In the genomic region with DNA sequence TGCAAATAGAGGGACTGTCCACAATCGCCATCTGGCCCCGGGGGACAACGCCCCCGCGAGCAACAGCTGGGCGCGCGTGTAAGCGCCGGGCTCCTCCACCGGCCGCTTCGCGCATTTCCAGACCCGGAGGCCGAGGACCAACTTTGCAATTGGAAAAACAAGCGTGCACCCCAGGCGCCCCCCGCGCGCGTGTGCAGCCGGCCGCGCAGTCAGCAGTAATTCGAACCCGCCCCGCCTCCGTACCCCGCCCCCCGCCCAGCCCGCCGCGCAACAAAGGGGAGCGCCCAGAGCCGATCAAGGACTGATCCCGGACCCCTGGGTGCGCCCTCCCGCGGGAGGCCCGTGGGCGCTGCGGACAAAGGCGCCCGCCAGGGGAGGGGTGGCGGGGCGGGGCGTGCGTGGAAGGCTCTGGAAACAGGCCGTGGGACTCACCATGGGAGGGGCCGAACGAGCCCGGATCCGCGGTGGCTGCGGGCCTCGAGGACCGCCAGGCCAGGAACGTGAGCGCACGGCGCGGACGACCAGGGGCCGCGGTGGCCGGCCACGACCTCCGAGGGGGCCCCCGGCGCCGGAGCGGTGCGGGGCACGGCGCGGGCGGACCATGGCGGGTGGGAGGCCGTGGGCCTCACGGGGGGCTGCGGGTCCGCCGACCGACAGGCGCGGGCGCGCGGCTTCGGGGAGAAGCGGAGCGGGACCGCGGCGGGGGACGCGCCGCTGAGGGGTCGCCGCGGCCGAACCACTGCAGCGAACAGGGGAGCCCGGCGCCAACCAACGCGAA, we compare ENCODE assay signal across 8 mouse cellular contexts. TPM values are rescaled to one million over a fixed set of nuclear protein-coding genes. Genes with fewer than 3 reads are reported as not detected.
DNase-seq lines count a peak whose midpoint lies in the region; ATAC-seq and TF ChIP-seq lines count a peak whose summit lies in the region.

No protein-coding gene starts in this region.

- H3K4me1 ChIP-seq in forebrain, postnatal 0 days (ENCODE audit: insufficient read depth) = peaks cover 18% of the 10 kb centered on the region
- H3K4me1 ChIP-seq in hindbrain, embryonic 14.5 days (replicated peaks; ENCODE audit: control insufficient read depth, insufficient read depth, low read length) = peaks cover 37% of the 10 kb centered on the region
- H3K4me1 ChIP-seq in liver, embryonic 11.5 days (replicated peaks; ENCODE audit: control insufficient read depth, insufficient read depth, low read length) = peaks cover 36% of the 10 kb centered on the region

- under 1% methylated on average over 96 of the region's 108 CpGs for WGBS in forebrain, postnatal 0 days
- under 1% methylated on average over 94 of the region's 108 CpGs for WGBS in hindbrain, embryonic 14.5 days
- under 1% methylated on average over 102 of the region's 108 CpGs for WGBS in liver, embryonic 11.5 days

- peaks cover 17% of the 10 kb centered on the region for H3K36me3 ChIP-seq in forebrain, postnatal 0 days (ENCODE audit: insufficient read depth)
- H3K36me3 ChIP-seq in hindbrain, embryonic 14.5 days (replicated peaks; ENCODE audit: control insufficient read depth, insufficient read depth) = peaks cover 29% of the 10 kb centered on the region
- peaks cover 17% of the 10 kb centered on the region for H3K36me3 ChIP-seq in liver, embryonic 11.5 days (ENCODE audit: control insufficient read depth, insufficient read depth, low read length)

- peak; percentile 21; the same call in 1 of the 2 replicates for TF ChIP-seq CTCF in layer of hippocampus, adult 2 months (conservative IDR thresholded peaks at IDR 0.05)
- peak; percentile 29 for TF ChIP-seq CTCF in forebrain, postnatal 0 days (IDR thresholded peaks at IDR 0.05; ENCODE audit: low read depth)

- H3K27ac ChIP-seq in layer of hippocampus, adult 2 months = peak overlapping the region; percentile 99
- peak overlapping the region; percentile 96 for H3K27ac ChIP-seq in forebrain, postnatal 0 days (ENCODE audit: low read depth, low read length)
- peak overlapping the region; percentile 100 for H3K27ac ChIP-seq in hindbrain, embryonic 14.5 days
- peak overlapping the region; percentile 99 for H3K27ac ChIP-seq in liver, embryonic 11.5 days (ENCODE audit: low read depth, low read length)

- H3K9me3 ChIP-seq in forebrain, postnatal 0 days (ENCODE audit: low read length) = no peaks in the 10 kb centered on the region
- no peaks in the 10 kb centered on the region for H3K9me3 ChIP-seq in hindbrain, embryonic 14.5 days (ENCODE audit: control insufficient read depth, low read length)
- H3K9me3 ChIP-seq in liver, embryonic 11.5 days (ENCODE audit: control insufficient read depth, low read length) = no peaks in the 10 kb centered on the region

- DNase-seq in layer of hippocampus, adult 2 months (ENCODE audit: low spot score in 2 of 2) = no peak
- DNase-seq in layer of hippocampus, adult 9-10 months (ENCODE audit: low spot score) = no peak
- peak; percentile 72 for DNase-seq in cerebellum, adult 11 months
- peak; percentile 64 for DNase-seq in forebrain, postnatal 0 days
- peak; percentile 56 for DNase-seq in hindbrain, embryonic 14.5 days (ENCODE audit: low spot score)
- peak; percentile 76 for DNase-seq in liver, embryonic 11.5 days (ENCODE audit: low spot score)
- peak; percentile 57 for DNase-seq in naive thymus-derived CD4-positive, alpha-beta T cell, adult 2 months (ENCODE audit: low read depth)
- DNase-seq in thymus, postnatal 0 days (ENCODE audit: low spot score) = peak; percentile 47

- no peaks in the 10 kb centered on the region for H3K27me3 ChIP-seq in forebrain, postnatal 0 days (ENCODE audit: insufficient read depth, low read length)
- no peaks in the 10 kb centered on the region for H3K27me3 ChIP-seq in hindbrain, embryonic 14.5 days (ENCODE audit: control insufficient read depth, insufficient read depth, low read length)
- H3K27me3 ChIP-seq in liver, embryonic 11.5 days (replicated peaks; ENCODE audit: control insufficient read depth, insufficient read depth, low read length) = no peaks in the 10 kb centered on the region

- ATAC-seq in forebrain, postnatal 0 days = peak; percentile 10
- peak; percentile 9; the same call in 1 of the 2 replicates for ATAC-seq in hindbrain, embryonic 14.5 days (ENCODE audit: low FRiP score)
- ATAC-seq in liver, embryonic 11.5 days (replicated peaks; ENCODE audit: low FRiP score) = peak; percentile 49

- H3K9ac ChIP-seq in forebrain, postnatal 0 days = peak overlapping the region; percentile 99
- peak overlapping the region; percentile 100 for H3K9ac ChIP-seq in hindbrain, embryonic 14.5 days
- H3K9ac ChIP-seq in liver, embryonic 11.5 days (ENCODE audit: low read depth, low read length) = peak overlapping the region; percentile 97

- H3K4me3 ChIP-seq in layer of hippocampus, adult 2 months = peak overlapping the region; percentile 75
- H3K4me3 ChIP-seq in forebrain, postnatal 0 days (ENCODE audit: low read depth, low read length) = peak overlapping the region; percentile 82
- peak overlapping the region; percentile 96 for H3K4me3 ChIP-seq in hindbrain, embryonic 14.5 days (replicated peaks; ENCODE audit: low read length)
- H3K4me3 ChIP-seq in liver, embryonic 11.5 days (ENCODE audit: low read depth, low read length) = peak overlapping the region; percentile 94

- peak overlapping the region; percentile 80 for H3K4me2 ChIP-seq in forebrain, postnatal 0 days (ENCODE audit: low read depth)
- H3K4me2 ChIP-seq in hindbrain, embryonic 14.5 days (replicated peaks) = peak overlapping the region; percentile 89
- H3K4me2 ChIP-seq in liver, embryonic 11.5 days = peak overlapping the region; percentile 91

RNA-seq across cellular contexts. Expression of a gene that starts 0.5 kb away (rescaled TPM):
- total RNA-seq in layer of hippocampus, adult 2 months (2021) = 100 to 1,000 TPM; 321 to 335 TPM
- 404 and 498 TPM in 2 replicates for total RNA-seq in forebrain, postnatal 0 days (2014; rRNA removed)
- 495 and 513 TPM in 2 replicates for polyA plus RNA-seq in forebrain, postnatal 0 days (2015; fragmentation: Nextera tagmentation; extraction: Ambion mirVana)
- 430 and 454 TPM in 2 replicates for polyA plus RNA-seq in hindbrain, embryonic 14.5 days (2014; fragmentation: Nextera tagmentation; extraction: Ambion mirVana)
- 162 and 164 TPM in 2 replicates for polyA plus RNA-seq in liver, embryonic 11.5 days (2014; fragmentation: Nextera tagmentation; extraction: Ambion mirVana)
- polyA plus RNA-seq in thymus, postnatal 0 days (2015; fragmentation: Nextera tagmentation; extraction: Ambion mirVana) = 147 and 158 TPM in 2 replicates

RNA-seq across cellular contexts. Expression of a gene that starts 12.2 kb away (rescaled TPM):
- total RNA-seq in layer of hippocampus, adult 2 months (2021) = 10 to 100 TPM; 33.1 to 36.3 TPM
- total RNA-seq in forebrain, postnatal 0 days (2014; rRNA removed) = 30.5 and 31.0 TPM in 2 replicates
- 27.2 and 29.8 TPM in 2 replicates for polyA plus RNA-seq in forebrain, postnatal 0 days (2015; fragmentation: Nextera tagmentation; extraction: Ambion mirVana)
- polyA plus RNA-seq in hindbrain, embryonic 14.5 days (2014; fragmentation: Nextera tagmentation; extraction: Ambion mirVana) = 23.4 and 26.5 TPM in 2 replicates
- polyA plus RNA-seq in liver, embryonic 11.5 days (2014; fragmentation: Nextera tagmentation; extraction: Ambion mirVana) = 30.9 and 32.5 TPM in 2 replicates
- polyA plus RNA-seq in thymus, postnatal 0 days (2015; fragmentation: Nextera tagmentation; extraction: Ambion mirVana) = 61.8 and 63.4 TPM in 2 replicates

RNA-seq across cellular contexts. Expression of a gene that starts 20.2 kb away (rescaled TPM):
- 10 to 100 TPM; 69.0 to 81.3 TPM for total RNA-seq in layer of hippocampus, adult 2 months (2021)
- total RNA-seq in forebrain, postnatal 0 days (2014; rRNA removed) = 71.9 and 378 TPM in 2 replicates
- polyA plus RNA-seq in forebrain, postnatal 0 days (2015; fragmentation: Nextera tagmentation; extraction: Ambion mirVana) = 87.8 and 115 TPM in 2 replicates
- polyA plus RNA-seq in hindbrain, embryonic 14.5 days (2014; fragmentation: Nextera tagmentation; extraction: Ambion mirVana) = 98.5 and 104 TPM in 2 replicates
- 50.5 and 53.3 TPM in 2 replicates for polyA plus RNA-seq in liver, embryonic 11.5 days (2014; fragmentation: Nextera tagmentation; extraction: Ambion mirVana)
- 56.5 and 60.3 TPM in 2 replicates for polyA plus RNA-seq in thymus, postnatal 0 days (2015; fragmentation: Nextera tagmentation; extraction: Ambion mirVana)

RNA-seq across cellular contexts. Expression of a gene that starts 20.3 kb away (rescaled TPM):
- total RNA-seq in layer of hippocampus, adult 2 months (2021) = 10 to 100 TPM; 76.7 to 84.3 TPM
- 89.9 and 109 TPM in 2 replicates for total RNA-seq in forebrain, postnatal 0 days (2014; rRNA removed)
- polyA plus RNA-seq in forebrain, postnatal 0 days (2015; fragmentation: Nextera tagmentation; extraction: Ambion mirVana) = 105 and 112 TPM in 2 replicates
- polyA plus RNA-seq in hindbrain, embryonic 14.5 days (2014; fragmentation: Nextera tagmentation; extraction: Ambion mirVana) = 57.6 and 59.1 TPM in 2 replicates
- polyA plus RNA-seq in liver, embryonic 11.5 days (2014; fragmentation: Nextera tagmentation; extraction: Ambion mirVana) = 46.5 and 53.9 TPM in 2 replicates
- polyA plus RNA-seq in thymus, postnatal 0 days (2015; fragmentation: Nextera tagmentation; extraction: Ambion mirVana) = 47.3 and 49.2 TPM in 2 replicates

RNA-seq across cellular contexts. Expression of a gene that starts 23.4 kb away (rescaled TPM):
- 100 to 1,000 TPM; 103 to 107 TPM for total RNA-seq in layer of hippocampus, adult 2 months (2021)
- total RNA-seq in forebrain, postnatal 0 days (2014; rRNA removed) = 113 and 148 TPM in 2 replicates
- polyA plus RNA-seq in forebrain, postnatal 0 days (2015; fragmentation: Nextera tagmentation; extraction: Ambion mirVana) = 142 and 151 TPM in 2 replicates
- polyA plus RNA-seq in hindbrain, embryonic 14.5 days (2014; fragmentation: Nextera tagmentation; extraction: Ambion mirVana) = 87.5 and 90.6 TPM in 2 replicates
- polyA plus RNA-seq in liver, embryonic 11.5 days (2014; fragmentation: Nextera tagmentation; extraction: Ambion mirVana) = 66.8 and 72.5 TPM in 2 replicates
- 59.0 and 60.0 TPM in 2 replicates for polyA plus RNA-seq in thymus, postnatal 0 days (2015; fragmentation: Nextera tagmentation; extraction: Ambion mirVana)

Comparison
In these comparisons a context has a peak if more than half of its experiments do, and no peak if none do; other contexts are left out.
1. DNase-seq: peak in cerebellum, adult 11 months (single experiment), forebrain, postnatal 0 days (single experiment), hindbrain, embryonic 14.5 days (single experiment), liver, embryonic 11.5 days (single experiment), naive thymus-derived CD4-positive, alpha-beta T cell, adult 2 months (single experiment) and thymus, postnatal 0 days (single experiment); none in layer of hippocampus, adult 2 months (0 of 2) and layer of hippocampus, adult 9-10 months (single experiment).
2. Peak in every context shown above with its lines, with median percentiles within 50 percentile points of each other: H3K27ac ChIP-seq, H3K4me3 ChIP-seq, ATAC-seq, H3K4me2 ChIP-seq and H3K9ac ChIP-seq.